Comparison of ENCODE assay signal across 8 mouse cellular contexts in the genomic region with DNA sequence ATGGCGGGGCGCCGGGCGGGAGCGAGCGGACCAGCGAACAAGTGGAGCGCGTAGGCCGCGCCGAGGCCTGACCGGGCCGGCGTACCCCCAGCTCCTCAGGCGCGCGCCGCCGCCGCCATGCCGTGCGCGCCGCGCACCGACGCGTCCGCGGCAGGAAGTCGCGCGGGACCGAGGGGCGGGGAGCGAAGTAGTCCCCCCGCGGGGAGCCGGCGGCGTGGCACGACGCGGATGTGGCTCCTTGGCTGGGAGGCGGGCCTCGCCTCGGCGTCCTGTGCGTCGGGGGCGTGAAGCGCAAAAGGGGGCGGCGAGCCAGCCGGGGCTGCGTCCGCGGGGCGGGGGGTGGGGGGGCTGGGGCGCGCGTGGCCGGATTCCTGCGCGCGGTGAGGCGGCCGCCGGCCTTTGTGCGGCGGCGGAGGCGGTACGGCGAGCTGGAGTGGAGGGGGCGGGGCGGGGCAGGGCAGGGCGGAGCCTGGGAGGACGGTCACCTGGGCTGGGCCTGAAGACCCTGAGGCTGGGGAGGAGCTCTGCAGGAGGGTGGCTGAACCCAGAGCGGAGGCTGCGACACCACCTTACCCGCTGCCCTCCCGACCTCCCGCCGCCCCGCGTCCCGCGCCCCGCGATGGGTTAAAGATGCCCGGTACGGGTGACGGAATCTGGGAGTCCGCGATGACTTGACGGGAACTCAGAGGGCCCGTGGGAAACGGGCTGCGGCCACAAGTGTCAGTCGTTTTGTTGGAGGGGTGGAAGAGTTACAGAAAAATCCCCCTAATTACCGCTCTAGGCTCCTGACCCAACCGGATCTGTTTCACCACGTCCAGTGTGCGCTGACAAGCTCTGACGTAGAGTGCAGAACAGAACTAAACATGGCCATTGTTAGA. TPM values are rescaled to one million over a fixed set of nuclear protein-coding genes. Genes with fewer than 3 reads are reported as not detected.
A peak's percentile ranks its signal among the peaks of the same experiment; 100 is the strongest.
DNase-seq lines count a peak whose midpoint lies in the region; ATAC-seq and TF ChIP-seq lines count a peak whose summit lies in the region.

Gene Brwd1 (minus strand): TSS at position 226 of the 878 bp plus-strand sequence.

- peak within 1 kb of the TSS; percentile 97 for H3K4me3 ChIP-seq in ES-Bruce4 (ENCODE audit: low read depth, low read length)
- peak within 1 kb of the TSS; percentile 99 for H3K4me3 ChIP-seq in forebrain, embryonic 13.5 days
- H3K4me3 ChIP-seq in heart, postnatal 0 days (ENCODE audit: low read depth, low read length): peak within 1 kb of the TSS; percentile 76
- peak within 1 kb of the TSS; percentile 74 to 79 for H3K4me3 ChIP-seq in liver, embryonic 14.5 days (ENCODE audit: insufficient read depth in 1 of 2, low read depth in 2 of 2, low read length in 2 of 2)
- H3K4me3 ChIP-seq in neural tube, embryonic 11.5 days (ENCODE audit: low read depth, low read length): peak within 1 kb of the TSS; percentile 100
- peak within 1 kb of the TSS; percentile 84 for H3K4me3 ChIP-seq in stomach, embryonic 16.5 days (replicated peaks; ENCODE audit: low read length)

- H3K9ac ChIP-seq in ES-Bruce4 (ENCODE audit: low read depth, poor library complexity, severe bottlenecking): peak within 1 kb of the TSS; percentile 99
- H3K9ac ChIP-seq in forebrain, embryonic 13.5 days: peak within 1 kb of the TSS; percentile 98
- peak within 1 kb of the TSS; percentile 90 for H3K9ac ChIP-seq in heart, postnatal 0 days (replicated peaks; ENCODE audit: low read depth, low read length)
- H3K9ac ChIP-seq in liver, embryonic 14.5 days (replicated peaks): peak within 1 kb of the TSS; percentile 65
- H3K9ac ChIP-seq in neural tube, embryonic 11.5 days (ENCODE audit: low read length): peak within 1 kb of the TSS; percentile 98
- peak within 1 kb of the TSS; percentile 98 for H3K9ac ChIP-seq in stomach, embryonic 16.5 days (ENCODE audit: low read length)

- H3K4me1 ChIP-seq in ES-Bruce4 (ENCODE audit: control insufficient read depth, insufficient read depth, low read length): peaks cover 3% of the 10 kb centered on the region
- H3K4me1 ChIP-seq in forebrain, embryonic 13.5 days: peaks cover 18% of the 10 kb centered on the region
- peaks cover 14% of the 10 kb centered on the region for H3K4me1 ChIP-seq in heart, postnatal 0 days (ENCODE audit: control insufficient read depth, insufficient read depth)
- peaks cover 0 to 9% of the 10 kb centered on the region in 2 experiments; a peak in 2 of 4 replicates for H3K4me1 ChIP-seq in liver, embryonic 14.5 days (replicated peaks; ENCODE audit: control insufficient read depth in 2 of 2, insufficient read depth in 2 of 2, low read length in 1 of 2)
- H3K4me1 ChIP-seq in neural tube, embryonic 11.5 days (ENCODE audit: control insufficient read depth, insufficient read depth, low read length): peaks cover 11% of the 10 kb centered on the region
- H3K4me1 ChIP-seq in stomach, embryonic 16.5 days (ENCODE audit: control insufficient read depth, insufficient read depth, low read length): peaks cover 11% of the 10 kb centered on the region

- no peaks in the 10 kb centered on the region for H3K27me3 ChIP-seq in ES-Bruce4 (ENCODE audit: control insufficient read depth, insufficient read depth, low read length, poor library complexity, severe bottlenecking)
- H3K27me3 ChIP-seq in forebrain, embryonic 13.5 days: no peaks in the 10 kb centered on the region
- H3K27me3 ChIP-seq in heart, postnatal 0 days (ENCODE audit: control insufficient read depth, insufficient read depth, low read length): no peaks in the 10 kb centered on the region
- peaks cover 18% of the 10 kb centered on the region for H3K27me3 ChIP-seq in liver, embryonic 14.5 days (ENCODE audit: control insufficient read depth, insufficient read depth, low read length)
- H3K27me3 ChIP-seq in neural tube, embryonic 11.5 days (ENCODE audit: control insufficient read depth, insufficient read depth, low read length): no peaks in the 10 kb centered on the region
- no peaks in the 10 kb centered on the region for H3K27me3 ChIP-seq in stomach, embryonic 16.5 days (ENCODE audit: control insufficient read depth, insufficient read depth, low read length)

- H3K9me3 ChIP-seq in ES-Bruce4 (replicated peaks; ENCODE audit: control insufficient read depth, insufficient read depth, low read length, poor library complexity, severe bottlenecking): no peaks in the 10 kb centered on the region
- no peaks in the 10 kb centered on the region for H3K9me3 ChIP-seq in forebrain, embryonic 13.5 days (replicated peaks)
- no peaks in the 10 kb centered on the region for H3K9me3 ChIP-seq in heart, postnatal 0 days (replicated peaks; ENCODE audit: control insufficient read depth, low read length)
- no peaks in the 10 kb centered on the region for H3K9me3 ChIP-seq in liver, embryonic 14.5 days (ENCODE audit: control insufficient read depth, low read length)
- no peaks in the 10 kb centered on the region for H3K9me3 ChIP-seq in neural tube, embryonic 11.5 days (ENCODE audit: control insufficient read depth, low read length)
- H3K9me3 ChIP-seq in stomach, embryonic 16.5 days (replicated peaks; ENCODE audit: control insufficient read depth, low read length): no peaks in the 10 kb centered on the region

- peak within 1 kb of the TSS; percentile 91 for H3K27ac ChIP-seq in ES-Bruce4 (ENCODE audit: insufficient read depth, low read length)
- peak within 1 kb of the TSS; percentile 97 for H3K27ac ChIP-seq in forebrain, embryonic 13.5 days
- peak within 1 kb of the TSS; percentile 98 for H3K27ac ChIP-seq in heart, postnatal 0 days (ENCODE audit: low read depth)
- H3K27ac ChIP-seq in liver, embryonic 14.5 days: peak within 1 kb of the TSS; percentile 35; the same call in 1 of the 2 replicates
- peak within 1 kb of the TSS; percentile 98 for H3K27ac ChIP-seq in neural tube, embryonic 11.5 days (ENCODE audit: low read depth, low read length)
- H3K27ac ChIP-seq in stomach, embryonic 16.5 days (ENCODE audit: low read length): peak within 1 kb of the TSS; percentile 97

- peak; percentile 72 for ATAC-seq in cerebellum, adult (ENCODE audit: insufficient number of reproducible peaks, low FRiP score, low TSS enrichment)
- peak; percentile 82 for ATAC-seq in forebrain, embryonic 13.5 days
- ATAC-seq in heart, postnatal 0 days (ENCODE audit: insufficient read depth, low read depth): peak; percentile 85
- peak; percentile 71 for ATAC-seq in liver, embryonic 14.5 days (ENCODE audit: insufficient read depth)
- peak; percentile 78 for ATAC-seq in neural tube, embryonic 11.5 days (ENCODE audit: insufficient read depth, low FRiP score, low TSS enrichment)
- peak; percentile 86 for ATAC-seq in stomach, embryonic 16.5 days (ENCODE audit: insufficient read depth, low FRiP score)

- peak; percentile 91 for DNase-seq in heart, postnatal 0 days (ENCODE audit: low spot score)
- DNase-seq in kidney, postnatal 36 days: peak; percentile 94
- DNase-seq in liver, embryonic 14.5 days (ENCODE audit: low read depth in 3 of 3, low spot score in 3 of 3): peak; percentile 35 to 36 (median 36)
- peak; percentile 91 for DNase-seq in neural tube, embryonic 11.5 days (ENCODE audit: low spot score)

- peaks cover 19% of the 10 kb centered on the region for H3K36me3 ChIP-seq in ES-Bruce4 (ENCODE audit: control insufficient read depth, insufficient read depth, low read length, poor library complexity, severe bottlenecking)
- peaks cover 31% of the 10 kb centered on the region for H3K36me3 ChIP-seq in forebrain, embryonic 13.5 days (ENCODE audit: poor library complexity, severe bottlenecking)
- peaks cover 28% of the 10 kb centered on the region; the same call in 1 of the 2 replicates for H3K36me3 ChIP-seq in heart, postnatal 0 days (replicated peaks; ENCODE audit: control insufficient read depth, insufficient read depth, low read length)
- H3K36me3 ChIP-seq in liver, embryonic 14.5 days (replicated peaks; ENCODE audit: control insufficient read depth, insufficient read depth, low read depth): no peaks in the 10 kb centered on the region; the same call in 1 of the 2 replicates
- peaks cover 7% of the 10 kb centered on the region for H3K36me3 ChIP-seq in neural tube, embryonic 11.5 days (ENCODE audit: control insufficient read depth, insufficient read depth, low read length)
- peaks cover 4% of the 10 kb centered on the region; the same call in 1 of the 2 replicates for H3K36me3 ChIP-seq in stomach, embryonic 16.5 days (ENCODE audit: control insufficient read depth, insufficient read depth, low read length)

- under 1% methylated on average over 83 of the region's 107 CpGs for WGBS in forebrain, embryonic 13.5 days
- 0% methylated on average over 69 of the region's 107 CpGs for WGBS in heart, postnatal 0 days
- WGBS in liver, embryonic 14.5 days (ENCODE audit: insufficient replicate concordance): under 1% methylated on average over 99 of the region's 107 CpGs
- under 1% methylated on average over 54 of the region's 107 CpGs for WGBS in neural tube, embryonic 11.5 days
- WGBS in stomach, embryonic 16.5 days: under 1% methylated on average over 89 of the region's 107 CpGs

- TF ChIP-seq POLR2A in ES-Bruce4 (IDR thresholded peaks at IDR 0.05; ENCODE audit: insufficient read depth, low read length): peak; percentile 50

- TF ChIP-seq EP300 in ES-Bruce4 (IDR thresholded peaks at IDR 0.05; ENCODE audit: insufficient read depth, low read depth, low read length): peak; percentile 63; the same call in 1 of the 2 replicates
- TF ChIP-seq EP300 in heart, postnatal 0 days (IDR thresholded peaks at IDR 0.05; ENCODE audit: low read depth): no peak; the same call in 1 of the 2 replicates
- no peak for TF ChIP-seq EP300 in liver, embryonic 14.5 days (IDR thresholded peaks at IDR 0.05; ENCODE audit: low read depth)

- no peak for TF ChIP-seq CTCF in ES-Bruce4 (IDR thresholded peaks at IDR 0.05; ENCODE audit: low read depth, low read length)
- TF ChIP-seq CTCF in heart, postnatal 0 days (IDR thresholded peaks at IDR 0.05; ENCODE audit: low read depth): no peak
- TF ChIP-seq CTCF in liver, embryonic 14.5 days (IDR thresholded peaks at IDR 0.05; ENCODE audit: low read depth): no peak

- peak within 1 kb of the TSS; percentile 71 for H3K4me2 ChIP-seq in forebrain, embryonic 13.5 days
- peak within 1 kb of the TSS; percentile 75 for H3K4me2 ChIP-seq in heart, postnatal 0 days (ENCODE audit: low read depth, low read length)
- peak within 1 kb of the TSS; percentile 90 for H3K4me2 ChIP-seq in liver, embryonic 14.5 days (ENCODE audit: low read depth)
- H3K4me2 ChIP-seq in neural tube, embryonic 11.5 days (ENCODE audit: low read depth): peak within 1 kb of the TSS; percentile 65
- peak within 1 kb of the TSS; percentile 77 for H3K4me2 ChIP-seq in stomach, embryonic 16.5 days (ENCODE audit: low read depth, low read length)

RNA-seq across cellular contexts. Expression of gene Brwd1, which starts in this region (rescaled TPM):
- 184 and 200 TPM in 2 replicates for polyA plus RNA-seq in ES-Bruce4 (2011; ENCODE audit: insufficient read depth, insufficient read length, low read depth, missing spikeins)
- 206 and 236 TPM in 2 replicates for polyA plus RNA-seq in forebrain, embryonic 13.5 days (2015; fragmentation: Nextera tagmentation; extraction: Ambion mirVana)
- 69.0 and 72.1 TPM in 2 replicates for total RNA-seq in heart, postnatal 0 days (2014; rRNA removed; ENCODE audit: low replicate concordance)
- polyA plus RNA-seq in heart, postnatal 0 days (2015; fragmentation: Nextera tagmentation; extraction: Ambion mirVana): 53.0 and 55.9 TPM in 2 replicates
- 4.8 and 7.3 TPM in 2 replicates for polyA plus RNA-seq in liver, embryonic 14.5 days (2012; rRNA removed)
- polyA plus RNA-seq in liver, embryonic 14.5 days (2014; fragmentation: Nextera tagmentation; extraction: Ambion mirVana): 12.3 and 14.3 TPM in 2 replicates
- polyA plus RNA-seq in neural tube, embryonic 11.5 days (2014; fragmentation: Nextera tagmentation; extraction: Ambion mirVana): 215 and 223 TPM in 2 replicates
- polyA plus RNA-seq in stomach, embryonic 16.5 days (2015; fragmentation: Nextera tagmentation; extraction: Ambion mirVana): 68.6 and 70.0 TPM in 2 replicates

Comparison
In these comparisons a context has a peak if more than half of its experiments do, and no peak if none do; other contexts are left out.
1. Peak in every context shown above with its lines: DNase-seq, ATAC-seq, H3K4me3 ChIP-seq and H3K27ac ChIP-seq.
2. H3K27ac ChIP-seq: peak in every context shown above with its lines; median percentile 98 in heart, postnatal 0 days; 98 in neural tube, embryonic 11.5 days; 97 in forebrain, embryonic 13.5 days; 97 in stomach, embryonic 16.5 days; 91 in ES-Bruce4; 35 in liver, embryonic 14.5 days.
3. DNase-seq: peak in every context shown above with its lines; median percentile 94 in kidney, postnatal 36 days; 91 in heart, postnatal 0 days; 91 in neural tube, embryonic 11.5 days; 36 in liver, embryonic 14.5 days.